Mouse (Mus musculus): ENCODE data around the gene BC049715. TPM values are rescaled to one million over a fixed set of nuclear protein-coding genes. Genes with fewer than 3 reads are reported as not detected.

The BC049715 gene
- polyA plus RNA-seq, 1 experiment from 2014 or later = 1.4 TPM

- no peak overlapping the region for H3K27ac ChIP-seq
- WGBS = 95% methylated on average over 7 of the region's 7 CpGs
- DNase-seq (ENCODE audit: low spot score) = peak; percentile 27
These were observed 12.0 kb upstream of the BC049715 start for GRCm38 (mm10) chr6:136815381-136815780.

DNA sequence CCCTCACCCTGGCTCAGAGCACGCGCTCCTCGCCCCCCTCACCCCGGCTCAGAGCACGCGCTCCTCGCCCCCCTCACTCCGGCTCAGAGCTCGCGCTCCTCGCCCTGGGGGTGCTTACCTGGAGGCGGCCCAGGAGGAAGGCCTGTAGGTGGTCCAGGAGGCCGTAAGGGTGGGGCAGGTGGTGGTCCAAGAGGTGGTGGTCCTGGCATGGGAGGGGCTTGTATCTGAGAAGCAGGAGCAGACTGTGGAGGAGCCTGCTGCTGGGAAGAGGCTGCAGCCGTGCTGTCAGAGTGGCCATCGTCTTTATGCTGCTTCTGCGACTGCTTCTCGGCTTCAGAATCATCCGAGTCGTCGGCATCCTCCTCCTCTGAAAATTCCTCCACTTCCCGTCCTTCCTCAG is 10.6 kb upstream of the BC049715 start:
- Histone ChIP-seq H3K4me3 (no peak overlapping the region), H3K27me3 (ENCODE audit: low read depth, poor library complexity, severe bottlenecking) (no peaks in the 10 kb centered on the region), H3K9me3 (replicated peaks) (no peaks in the 10 kb centered on the region), H3K36me3 (peaks cover 97% of the 10 kb centered on the region), H3K4me1 (no peaks in the 10 kb centered on the region), H3K27ac (no peak overlapping the region)
- no peak for DNase-seq (ENCODE audit: low spot score)
- 94% methylated on average over 21 of the region's 21 CpGs for WGBS

More at GRCm38 (mm10) chr6:136815381-136815780, 12.0 kb upstream of the BC049715 start:
- no peak overlapping the region for H3K4me3 ChIP-seq
- H3K4me1 ChIP-seq = no peaks in the 10 kb centered on the region
- H3K27me3 ChIP-seq (ENCODE audit: low read depth, poor library complexity, severe bottlenecking) = no peaks in the 10 kb centered on the region
- no peaks in the 10 kb centered on the region for H3K9me3 ChIP-seq (replicated peaks)
- H3K36me3 ChIP-seq = peaks cover 91% of the 10 kb centered on the region

- Histone ChIP-seq H3K27ac (no peak overlapping the region), H3K9me3 (replicated peaks) (no peaks in the 10 kb centered on the region), H3K36me3 (peaks cover 97% of the 10 kb centered on the region), H3K4me3 (no peak overlapping the region), H3K27me3 (ENCODE audit: low read depth, poor library complexity, severe bottlenecking) (no peaks in the 10 kb centered on the region), H3K4me1 (no peaks in the 10 kb centered on the region)
- WGBS = 97% methylated on average over 3 of the region's 3 CpGs
- no peak for DNase-seq (ENCODE audit: low spot score)
These were observed 9.9 kb upstream of the BC049715 start for GRCm38 (mm10) chr6:136817549-136817948.

DNA sequence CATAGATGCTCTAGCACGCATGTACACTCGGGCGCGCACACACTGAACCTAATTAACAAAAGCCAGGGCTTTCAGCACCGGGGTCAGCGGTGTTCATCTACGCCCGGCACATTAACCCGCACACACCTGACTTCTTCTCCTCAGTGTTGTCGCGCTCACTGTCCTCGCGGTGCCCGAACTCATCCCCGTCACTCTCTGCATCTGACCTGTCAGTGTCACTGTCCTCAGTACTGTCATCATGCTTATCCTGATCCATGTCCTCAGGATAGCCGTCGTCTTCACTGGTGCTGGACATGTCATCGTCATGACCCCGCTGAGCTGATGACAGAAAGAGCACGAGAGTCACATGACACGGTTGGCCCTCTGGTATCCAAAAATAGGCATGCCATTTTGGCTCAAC is 7.0 kb upstream of the BC049715 start:
- H3K27me3 ChIP-seq (ENCODE audit: low read depth, poor library complexity, severe bottlenecking) = no peaks in the 10 kb centered on the region
- no peaks in the 10 kb centered on the region for H3K9me3 ChIP-seq (replicated peaks)
- H3K27ac ChIP-seq = no peak overlapping the region
- DNase-seq (ENCODE audit: low spot score) = no peak
- no peaks in the 10 kb centered on the region for H3K4me1 ChIP-seq
- WGBS = 97% methylated on average over 21 of the region's 21 CpGs
- H3K4me3 ChIP-seq = no peak overlapping the region
- peaks cover 95% of the 10 kb centered on the region for H3K36me3 ChIP-seq

- H3K9me3 ChIP-seq (replicated peaks) = no peaks in the 10 kb centered on the region
- H3K36me3 ChIP-seq = peaks cover 94% of the 10 kb centered on the region
- H3K4me1 ChIP-seq = no peaks in the 10 kb centered on the region
- H3K27me3 ChIP-seq (ENCODE audit: low read depth, poor library complexity, severe bottlenecking) = no peaks in the 10 kb centered on the region
- DNase-seq (ENCODE audit: low spot score) = no peak
- 95% methylated on average over 18 of the region's 18 CpGs for WGBS
- no peak overlapping the region for H3K4me3 ChIP-seq
- no peak overlapping the region for H3K27ac ChIP-seq
These were observed 6.3 kb upstream of the BC049715 start for GRCm38 (mm10) chr6:136821086-136821485.

DNA sequence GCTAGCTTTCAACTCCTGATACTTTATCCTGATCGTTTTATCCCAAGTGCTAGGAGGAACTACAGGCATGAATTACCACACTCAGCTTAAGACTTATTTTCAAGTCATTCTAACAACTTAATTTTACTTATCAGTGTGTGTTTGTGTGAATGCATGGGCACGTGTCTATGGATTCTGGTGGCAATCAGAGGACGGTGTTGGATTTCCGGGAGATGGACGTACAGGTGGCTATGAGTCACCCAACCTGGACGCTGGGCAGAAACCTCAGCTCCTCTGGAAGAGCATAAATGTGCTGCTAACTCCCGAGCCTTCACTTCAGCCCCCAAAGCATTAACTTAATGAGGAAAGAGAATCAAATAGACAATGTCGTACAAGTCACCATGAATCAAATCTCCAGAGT is 2.4 kb upstream of the BC049715 start:
- Histone ChIP-seq H3K4me1 (peaks cover 11% of the 10 kb centered on the region; the same call in 1 of the 2 replicates), H3K36me3 (peaks cover 56% of the 10 kb centered on the region), H3K9me3 (replicated peaks) (no peaks in the 10 kb centered on the region), H3K27me3 (ENCODE audit: low read depth, poor library complexity, severe bottlenecking) (no peaks in the 10 kb centered on the region), H3K4me3 (no peak overlapping the region), H3K27ac (no peak overlapping the region)
- WGBS = 94% methylated on average over 8 of the region's 8 CpGs
- no peak for DNase-seq (ENCODE audit: low spot score)

DNA sequence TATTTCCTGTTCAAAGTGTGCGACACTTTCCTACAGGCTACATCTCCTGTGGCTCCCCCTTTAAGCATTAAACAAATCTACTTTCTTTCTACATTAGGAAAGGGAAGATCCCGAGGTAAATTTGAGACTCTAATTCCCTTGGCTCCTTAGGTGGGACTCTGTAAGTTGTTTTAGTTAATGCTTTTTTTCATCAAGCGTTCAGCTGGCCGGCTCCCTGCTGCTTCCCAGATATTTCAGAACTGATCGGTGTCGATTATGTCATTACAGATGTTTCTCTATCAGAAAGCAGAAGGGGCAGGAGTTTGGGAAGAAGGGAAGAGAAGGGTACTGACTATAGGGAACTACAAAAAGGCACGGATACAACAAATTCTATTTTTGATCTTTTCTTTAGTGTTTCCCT is 310 bp upstream of the BC049715 start:
- Histone ChIP-seq H3K27ac (peak overlapping the region; percentile 99), H3K4me1 (peaks cover 11% of the 10 kb centered on the region), H3K36me3 (peaks cover 35% of the 10 kb centered on the region), H3K4me3 (peak overlapping the region; percentile 100), H3K27me3 (ENCODE audit: low read depth, poor library complexity, severe bottlenecking) (no peaks in the 10 kb centered on the region), H3K9me3 (replicated peaks) (no peaks in the 10 kb centered on the region)
- 24% methylated on average over 7 of the region's 7 CpGs for WGBS
- no peak for DNase-seq (ENCODE audit: low spot score)

- peak; percentile 96 for DNase-seq (ENCODE audit: low spot score)
- WGBS = under 1% methylated on average over 45 of the region's 45 CpGs
- peak within 1 kb of the TSS; percentile 100 for H3K4me3 ChIP-seq
- H3K27me3 ChIP-seq (ENCODE audit: low read depth, poor library complexity, severe bottlenecking) = no peaks in the 10 kb centered on the region
- peaks cover 26% of the 10 kb centered on the region for H3K36me3 ChIP-seq
- peaks cover 11% of the 10 kb centered on the region for H3K4me1 ChIP-seq
- H3K9me3 ChIP-seq (replicated peaks) = no peaks in the 10 kb centered on the region
- H3K27ac ChIP-seq = peak within 1 kb of the TSS; percentile 99
These were observed 595 bp downstream of the BC049715 start, which contains the start of gene Wbp11 for GRCm38 (mm10) chr6:136827881-136828561. Gene Wbp11, minus strand, starts transcription at chr6:136828233.

- peak overlapping the region; percentile 99 for H3K27ac ChIP-seq
- WGBS = 38% methylated on average over 4 of the region's 4 CpGs
- H3K9me3 ChIP-seq (replicated peaks) = no peaks in the 10 kb centered on the region
- no peak for DNase-seq (ENCODE audit: low spot score)
- H3K27me3 ChIP-seq (ENCODE audit: low read depth, poor library complexity, severe bottlenecking) = no peaks in the 10 kb centered on the region
- peaks cover 22% of the 10 kb centered on the region for H3K36me3 ChIP-seq
- peak overlapping the region; percentile 100 for H3K4me3 ChIP-seq
- peaks cover 11% of the 10 kb centered on the region for H3K4me1 ChIP-seq
These were observed 1.3 kb downstream of the BC049715 start for GRCm38 (mm10) chr6:136828681-136829080.

GRCm38 (mm10) chr6:136831712-136832111 is 4.3 kb downstream of the BC049715 start:
- no peak overlapping the region for H3K4me3 ChIP-seq
- H3K9me3 ChIP-seq (replicated peaks) = no peaks in the 10 kb centered on the region
- no peak overlapping the region for H3K27ac ChIP-seq
- WGBS = 77% methylated on average over 5 of the region's 5 CpGs
- no peaks in the 10 kb centered on the region for H3K27me3 ChIP-seq (ENCODE audit: low read depth, poor library complexity, severe bottlenecking)
- H3K4me1 ChIP-seq = peaks cover 7% of the 10 kb centered on the region
- no peak for DNase-seq (ENCODE audit: low spot score)
- no peaks in the 10 kb centered on the region for H3K36me3 ChIP-seq

- Histone ChIP-seq H3K27me3 (ENCODE audit: low read depth, poor library complexity, severe bottlenecking) (no peaks in the 10 kb centered on the region), H3K27ac (no peak within 1 kb of the TSS), H3K36me3 (no peaks in the 10 kb centered on the region), H3K4me3 (no peak within 1 kb of the TSS), H3K4me1 (no peaks in the 10 kb centered on the region; the same call in 1 of the 2 replicates), H3K9me3 (replicated peaks) (no peaks in the 10 kb centered on the region)
- no peak for DNase-seq (ENCODE audit: low spot score)
- 61% methylated on average over 4 of the region's 4 CpGs for WGBS
These were observed 7.9 kb downstream of the BC049715 start, which contains the start of gene Smco3 for GRCm38 (mm10) chr6:136835352-136835751. Gene Smco3, minus strand, starts transcription at chr6:136835452.

DNA sequence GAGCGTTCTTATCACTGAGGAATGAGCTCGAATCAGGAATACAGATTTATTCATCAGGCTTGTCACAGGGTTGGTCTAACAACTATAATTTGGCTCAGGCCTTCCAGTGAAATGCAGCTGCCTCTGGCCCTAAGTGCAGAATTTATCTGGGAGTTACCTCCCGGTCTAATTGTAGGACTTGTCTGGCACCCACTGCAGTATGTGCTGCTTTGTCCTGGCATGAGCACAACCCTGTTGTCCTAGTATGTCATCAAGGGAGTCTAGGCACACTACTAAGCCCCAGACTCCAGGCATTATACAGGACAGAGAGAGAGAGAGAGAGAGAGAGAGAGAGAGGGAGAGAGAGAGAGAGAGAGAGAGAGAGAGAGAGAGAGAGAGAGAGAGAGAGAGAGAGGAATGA is 9.9 kb downstream of the BC049715 start:
- no peak overlapping the region for H3K4me3 ChIP-seq
- H3K4me1 ChIP-seq = no peaks in the 10 kb centered on the region
- no peaks in the 10 kb centered on the region for H3K36me3 ChIP-seq
- no peak overlapping the region for H3K27ac ChIP-seq
- 90% methylated on average over 3 of the region's 3 CpGs for WGBS
- no peaks in the 10 kb centered on the region for H3K27me3 ChIP-seq (ENCODE audit: low read depth, poor library complexity, severe bottlenecking)
- no peak for DNase-seq (ENCODE audit: low spot score)
- no peaks in the 10 kb centered on the region for H3K9me3 ChIP-seq (replicated peaks)

DNA sequence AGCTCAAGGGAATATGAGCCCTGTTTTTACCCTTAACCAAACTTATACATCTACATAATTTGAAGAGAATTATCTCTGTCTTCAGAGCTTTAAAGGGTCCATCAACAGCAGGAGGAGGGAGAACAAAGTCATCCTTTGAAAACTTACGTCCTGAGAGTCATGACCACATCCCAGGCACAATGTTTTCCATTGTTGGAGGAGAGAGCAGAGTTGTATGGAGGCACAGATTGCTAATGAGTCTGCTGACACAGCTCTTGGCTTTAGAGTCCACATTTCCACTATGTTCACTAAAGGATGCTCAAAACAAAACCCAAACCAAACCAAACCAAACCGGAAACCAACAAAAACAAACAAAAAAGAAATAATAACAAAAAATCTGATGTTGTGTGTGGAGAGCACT is 17.5 kb downstream of the BC049715 start:
- H3K27me3 ChIP-seq (ENCODE audit: low read depth, poor library complexity, severe bottlenecking) = no peaks in the 10 kb centered on the region
- no peaks in the 10 kb centered on the region for H3K36me3 ChIP-seq
- no peaks in the 10 kb centered on the region for H3K4me1 ChIP-seq
- no peak overlapping the region for H3K4me3 ChIP-seq
- no peak overlapping the region for H3K27ac ChIP-seq
- H3K9me3 ChIP-seq (replicated peaks) = no peaks in the 10 kb centered on the region
- DNase-seq (ENCODE audit: low spot score) = no peak
- WGBS = 75% methylated on average over 2 of the region's 2 CpGs

Data from limb, embryonic 10.5 days (tissue).